Mouse (Mus musculus): ENCODE measurements around the gene Ndst2. TPM values are rescaled to one million over a fixed set of nuclear protein-coding genes. Genes with fewer than 3 reads are reported as not detected.

Gene Ndst2
- polyA plus RNA-seq, 1 experiment from 2014 or later: 23.3 TPM

DNA sequence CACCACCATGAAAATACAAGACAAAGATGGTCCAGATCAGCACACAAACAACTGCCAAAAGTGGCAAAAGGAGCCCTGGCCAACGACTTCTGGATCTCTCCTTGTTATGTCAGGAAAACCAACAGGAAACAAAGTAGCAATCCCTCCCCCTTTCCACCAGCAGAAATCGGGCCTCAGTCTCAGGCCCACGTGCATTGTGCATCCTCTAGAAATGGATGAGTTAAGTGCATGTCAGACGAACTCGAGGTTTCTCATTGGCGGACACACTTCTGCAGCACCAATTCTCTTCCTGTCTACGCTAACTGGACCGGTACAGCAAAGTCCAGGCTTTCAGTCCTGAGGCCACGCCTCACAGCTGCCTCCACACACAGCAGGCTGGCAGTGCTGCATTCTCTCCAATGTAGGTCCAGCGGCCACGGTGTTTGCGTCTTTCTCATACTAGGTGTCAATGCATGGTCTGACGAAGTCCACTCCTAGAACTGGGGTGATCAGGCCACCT, 1.6 kb upstream of the Ndst2 start:
- Histone ChIP-seq H3K4me1 (ENCODE audit: control insufficient read depth, insufficient read depth, low read length) (no peaks in the 10 kb centered on the region), H3K9me3 (replicated peaks; ENCODE audit: control insufficient read depth, low read length) (no peaks in the 10 kb centered on the region), H3K27me3 (ENCODE audit: control insufficient read depth, insufficient read depth, low read length) (no peaks in the 10 kb centered on the region), H3K4me3 (ENCODE audit: low read depth, low read length) (no peak overlapping the region), H3K9ac (replicated peaks; ENCODE audit: low read length) (no peak overlapping the region), H3K36me3 (replicated peaks; ENCODE audit: control insufficient read depth, insufficient read depth, low read depth, low read length) (peaks cover 2% of the 10 kb centered on the region), H3K27ac (replicated peaks; ENCODE audit: low read depth, low read length) (no peak overlapping the region), H3K4me2 (ENCODE audit: low read depth, low read length) (no peak overlapping the region)
- DNase-seq (ENCODE audit: low spot score): no peak
- no peak for ATAC-seq (replicated peaks; ENCODE audit: insufficient number of reproducible peaks, low FRiP score, low TSS enrichment, low read depth)
- WGBS: 90% methylated on average over 13 of the region's 13 CpGs

DNA sequence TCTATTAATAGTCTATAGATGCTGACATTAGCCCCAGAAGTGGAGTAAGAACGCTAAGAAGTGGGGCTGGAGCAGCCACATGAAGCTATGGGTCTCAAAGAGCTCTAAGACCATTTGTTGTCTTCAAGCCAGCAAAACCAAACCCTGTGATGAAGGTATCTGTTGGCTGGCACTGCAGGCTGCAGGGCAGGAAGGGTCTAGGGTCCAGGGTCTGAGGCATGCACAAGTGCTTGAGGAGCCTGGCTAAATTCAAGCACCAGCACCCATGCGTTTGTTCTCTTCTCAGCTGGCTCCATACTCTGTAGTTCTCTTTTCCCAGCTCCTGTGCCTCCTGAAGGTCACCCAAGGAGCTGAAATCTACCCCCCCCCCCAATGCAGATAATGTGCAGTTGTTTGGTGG, 690 bp upstream of the Ndst2 start:
- H3K27me3 ChIP-seq (ENCODE audit: control insufficient read depth, insufficient read depth, low read length): no peaks in the 10 kb centered on the region
- no peak overlapping the region for H3K9ac ChIP-seq (replicated peaks; ENCODE audit: low read length)
- H3K9me3 ChIP-seq (replicated peaks; ENCODE audit: control insufficient read depth, low read length): no peaks in the 10 kb centered on the region
- 77% methylated on average over 2 of the region's 2 CpGs for WGBS
- no peak overlapping the region for H3K27ac ChIP-seq (replicated peaks; ENCODE audit: low read depth, low read length)
- H3K36me3 ChIP-seq (replicated peaks; ENCODE audit: control insufficient read depth, insufficient read depth, low read depth, low read length): peaks cover 3% of the 10 kb centered on the region
- no peak for ATAC-seq (replicated peaks; ENCODE audit: insufficient number of reproducible peaks, low FRiP score, low TSS enrichment, low read depth)
- no peak overlapping the region for H3K4me2 ChIP-seq (ENCODE audit: low read depth, low read length)
- H3K4me1 ChIP-seq (ENCODE audit: control insufficient read depth, insufficient read depth, low read length): no peaks in the 10 kb centered on the region
- H3K4me3 ChIP-seq (ENCODE audit: low read depth, low read length): no peak overlapping the region
- no peak for DNase-seq (ENCODE audit: low spot score)

DNA sequence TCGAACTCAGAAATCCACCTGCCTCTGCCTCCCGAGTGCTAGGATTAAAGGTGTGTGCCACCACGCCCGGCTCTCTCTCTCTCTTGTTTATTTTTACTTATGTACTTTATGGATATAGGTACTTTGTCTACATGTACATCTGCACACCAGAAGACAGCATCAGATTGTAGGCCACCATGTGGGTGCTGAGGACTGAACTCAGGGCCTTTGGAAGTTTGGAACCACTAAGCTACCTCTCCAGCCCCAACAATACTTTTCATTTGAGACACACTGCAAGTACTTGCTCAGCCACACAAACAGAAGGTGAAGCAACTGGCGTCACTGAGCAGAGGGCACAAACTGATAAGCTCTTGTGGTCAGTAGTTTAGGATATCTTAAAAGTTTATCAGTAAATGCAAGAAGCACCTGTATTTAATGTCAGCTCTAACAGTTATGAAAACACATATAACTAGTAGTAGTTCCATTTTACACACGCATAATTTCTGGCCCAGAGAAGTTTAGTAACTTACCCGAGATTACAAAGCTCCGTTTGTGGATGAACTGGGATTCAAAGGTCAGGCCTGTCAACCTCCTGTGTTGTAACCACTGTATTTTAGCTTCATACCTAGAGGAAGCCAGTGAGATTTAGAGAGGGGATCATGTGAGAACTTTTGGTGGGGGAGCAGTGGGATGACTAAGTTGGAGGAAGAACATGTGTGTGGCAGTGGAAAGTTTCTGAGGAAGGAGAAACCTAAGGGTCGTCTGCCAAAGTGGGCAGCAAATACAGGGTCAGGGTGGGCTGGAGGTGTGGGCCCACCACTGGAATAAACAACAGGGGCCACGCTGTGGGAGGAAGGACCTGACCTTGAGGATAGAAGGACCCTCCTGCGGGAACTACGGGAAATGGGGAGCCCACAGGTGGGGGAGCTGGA, 1.1 kb downstream of the Ndst2 start:
- Histone ChIP-seq H3K4me1 (ENCODE audit: control insufficient read depth, insufficient read depth, low read length) (no peaks in the 10 kb centered on the region), H3K4me3 (ENCODE audit: low read depth, low read length) (peak overlapping the region; percentile 86), H3K9me3 (replicated peaks; ENCODE audit: control insufficient read depth, low read length) (no peaks in the 10 kb centered on the region), H3K4me2 (ENCODE audit: low read depth, low read length) (peak overlapping the region; percentile 90), H3K27ac (replicated peaks; ENCODE audit: low read depth, low read length) (peak overlapping the region; percentile 84), H3K36me3 (replicated peaks; ENCODE audit: control insufficient read depth, insufficient read depth, low read depth, low read length) (peaks cover 11% of the 10 kb centered on the region), H3K9ac (replicated peaks; ENCODE audit: low read length) (peak overlapping the region; percentile 92), H3K27me3 (ENCODE audit: control insufficient read depth, insufficient read depth, low read length) (no peaks in the 10 kb centered on the region)
- ATAC-seq (replicated peaks; ENCODE audit: insufficient number of reproducible peaks, low FRiP score, low TSS enrichment, low read depth) (no peak), DNase-seq (ENCODE audit: low spot score) (peak; percentile 12)
- WGBS: 52% methylated on average over 12 of the region's 12 CpGs

DNA sequence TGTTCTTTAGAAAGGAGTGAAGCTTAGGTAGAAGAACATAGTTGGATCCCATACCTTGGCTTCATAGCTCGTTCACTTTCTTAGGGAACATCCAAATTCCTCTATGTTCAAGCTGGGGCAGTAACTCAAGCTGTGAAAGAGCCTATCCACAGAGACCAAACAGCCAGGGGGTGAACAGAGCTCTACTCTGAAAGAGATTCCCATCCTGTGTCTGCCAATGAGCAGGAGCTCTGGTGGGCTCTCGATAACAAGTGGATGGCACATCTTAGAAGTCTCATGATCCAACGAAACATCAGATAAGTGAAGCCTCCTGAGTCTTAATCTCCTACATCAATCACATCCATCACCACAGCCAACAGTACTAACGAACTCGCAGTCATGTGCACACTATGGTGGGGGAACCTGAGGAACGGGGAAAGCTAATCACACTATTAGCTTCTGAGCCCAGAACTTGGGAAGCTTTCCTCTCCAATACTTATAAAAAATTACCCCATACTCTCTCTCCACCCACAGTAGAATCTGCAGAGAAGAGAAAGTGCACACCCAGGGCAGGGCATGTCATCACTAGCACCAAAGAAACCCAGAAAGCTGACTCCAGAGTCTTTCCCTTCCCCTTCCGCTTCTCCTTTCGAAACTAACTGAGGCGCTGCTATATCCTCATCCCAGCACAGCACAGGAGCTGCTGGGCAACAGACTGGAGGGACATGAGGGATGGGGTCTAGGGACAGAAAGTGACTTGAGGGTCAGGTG, 3.3 kb downstream of the Ndst2 start:
- H3K9ac ChIP-seq (replicated peaks; ENCODE audit: low read length): no peak overlapping the region
- no peak overlapping the region for H3K27ac ChIP-seq (replicated peaks; ENCODE audit: low read depth, low read length)
- H3K4me3 ChIP-seq (ENCODE audit: low read depth, low read length): no peak overlapping the region
- H3K27me3 ChIP-seq (ENCODE audit: control insufficient read depth, insufficient read depth, low read length): no peaks in the 10 kb centered on the region
- ATAC-seq (replicated peaks; ENCODE audit: insufficient number of reproducible peaks, low FRiP score, low TSS enrichment, low read depth) (no peak), DNase-seq (ENCODE audit: low spot score) (no peak)
- WGBS: 93% methylated on average over 9 of the region's 9 CpGs
- H3K4me2 ChIP-seq (ENCODE audit: low read depth, low read length): no peak overlapping the region
- H3K4me1 ChIP-seq (ENCODE audit: control insufficient read depth, insufficient read depth, low read length): no peaks in the 10 kb centered on the region
- H3K36me3 ChIP-seq (replicated peaks; ENCODE audit: control insufficient read depth, insufficient read depth, low read depth, low read length): peaks cover 11% of the 10 kb centered on the region
- no peaks in the 10 kb centered on the region for H3K9me3 ChIP-seq (replicated peaks; ENCODE audit: control insufficient read depth, low read length)

DNA sequence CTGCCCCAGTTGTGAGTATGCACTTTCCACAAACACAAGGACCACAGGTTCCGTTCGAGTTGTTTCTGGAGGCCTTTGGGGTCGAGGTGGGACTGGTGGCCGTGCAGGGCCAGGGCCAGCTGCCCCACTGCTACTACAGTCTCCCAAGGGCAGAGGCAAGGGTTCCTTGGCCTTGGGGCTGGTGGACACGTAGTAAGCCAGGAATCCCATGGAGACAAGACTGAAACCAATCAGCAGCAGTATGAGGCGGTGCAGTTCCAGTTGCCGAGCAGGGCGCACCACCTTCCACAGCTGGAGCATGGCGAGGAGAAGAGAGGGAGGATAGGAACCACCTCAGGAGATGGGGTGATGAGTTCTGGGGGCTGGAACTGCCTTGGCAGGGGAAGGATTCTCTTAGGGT, 4.5 kb downstream of the Ndst2 start:
- 93% methylated on average over 9 of the region's 9 CpGs for WGBS
- H3K4me2 ChIP-seq (ENCODE audit: low read depth, low read length): no peak overlapping the region

DNA sequence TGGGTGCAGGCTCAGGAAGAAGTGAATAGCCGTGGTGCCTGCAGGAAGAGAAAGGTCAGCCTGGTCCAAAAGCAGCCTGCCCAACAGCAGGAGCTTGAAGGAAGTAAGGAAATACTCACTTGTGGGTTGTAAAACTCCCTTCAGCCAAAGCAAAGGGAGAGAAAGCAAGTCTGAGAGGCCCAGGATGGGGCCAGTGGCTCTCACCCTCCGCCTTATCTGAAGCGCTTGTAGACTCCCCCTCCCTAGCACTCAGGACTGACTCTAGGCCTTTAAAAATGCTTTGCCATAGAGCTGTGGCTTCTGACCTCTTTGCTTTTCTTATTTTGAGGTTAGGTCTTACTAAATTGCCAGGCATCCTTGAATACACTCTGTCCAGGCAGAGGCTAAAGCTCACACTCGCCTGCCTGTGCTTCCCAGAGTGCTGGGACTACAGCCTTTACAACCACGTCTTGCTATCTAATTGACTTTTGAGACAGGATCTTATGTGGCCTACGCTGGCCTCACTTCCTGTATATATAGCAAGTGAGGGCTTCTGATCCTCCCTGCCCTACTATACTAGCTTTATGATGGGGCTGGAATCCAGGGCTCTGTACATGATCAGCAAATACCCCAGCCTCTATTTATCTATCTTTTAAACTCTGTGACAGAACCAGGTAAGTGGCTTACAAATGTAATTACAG, 8.6 kb downstream of the Ndst2 start:
- Histone ChIP-seq H3K27me3 (ENCODE audit: control insufficient read depth, insufficient read depth, low read length) (no peaks in the 10 kb centered on the region), H3K4me2 (ENCODE audit: low read depth, low read length) (no peak overlapping the region), H3K9ac (replicated peaks; ENCODE audit: low read length) (no peak overlapping the region), H3K4me3 (ENCODE audit: low read depth, low read length) (no peak overlapping the region), H3K4me1 (ENCODE audit: control insufficient read depth, insufficient read depth, low read length) (no peaks in the 10 kb centered on the region), H3K36me3 (replicated peaks; ENCODE audit: control insufficient read depth, insufficient read depth, low read depth, low read length) (peaks cover 15% of the 10 kb centered on the region), H3K9me3 (replicated peaks; ENCODE audit: control insufficient read depth, low read length) (no peaks in the 10 kb centered on the region), H3K27ac (replicated peaks; ENCODE audit: low read depth, low read length) (no peak overlapping the region)
- 77% methylated on average over 6 of the region's 6 CpGs for WGBS
- no peak for DNase-seq (ENCODE audit: low spot score)
- no peak for ATAC-seq (replicated peaks; ENCODE audit: insufficient number of reproducible peaks, low FRiP score, low TSS enrichment, low read depth)

More for the DNA sequence above, 4.5 kb downstream of the Ndst2 start:
- Histone ChIP-seq H3K36me3 (replicated peaks; ENCODE audit: control insufficient read depth, insufficient read depth, low read depth, low read length) (peaks cover 9% of the 10 kb centered on the region), H3K4me1 (ENCODE audit: control insufficient read depth, insufficient read depth, low read length) (no peaks in the 10 kb centered on the region), H3K27me3 (ENCODE audit: control insufficient read depth, insufficient read depth, low read length) (no peaks in the 10 kb centered on the region), H3K9ac (replicated peaks; ENCODE audit: low read length) (no peak overlapping the region), H3K4me3 (ENCODE audit: low read depth, low read length) (no peak overlapping the region), H3K9me3 (replicated peaks; ENCODE audit: control insufficient read depth, low read length) (no peaks in the 10 kb centered on the region), H3K27ac (replicated peaks; ENCODE audit: low read depth, low read length) (no peak overlapping the region)
- ATAC-seq (replicated peaks; ENCODE audit: insufficient number of reproducible peaks, low FRiP score, low TSS enrichment, low read depth) (no peak), DNase-seq (ENCODE audit: low spot score) (no peak)

DNA sequence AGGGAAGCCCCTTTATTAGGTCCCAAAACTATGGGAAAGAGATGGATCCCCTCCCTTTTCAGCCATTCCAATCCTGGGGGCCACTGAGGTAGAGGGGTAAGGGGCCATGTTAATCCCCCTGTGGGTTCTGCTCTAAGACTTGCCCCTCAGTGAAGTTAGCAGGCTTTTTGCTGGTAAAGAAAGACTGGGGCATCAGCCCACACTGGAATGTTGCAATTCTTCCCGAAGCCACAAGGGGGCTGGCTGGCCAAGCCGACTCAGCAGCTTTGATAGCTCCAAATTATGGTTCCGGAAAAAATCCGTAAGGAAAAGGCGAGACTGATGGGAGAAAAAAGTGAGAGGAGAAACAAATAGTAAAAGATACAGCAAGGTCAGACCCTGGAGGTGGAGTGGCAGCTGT, 10.3 kb downstream of the Ndst2 start:
- Histone ChIP-seq H3K4me2 (ENCODE audit: low read depth, low read length) (no peak overlapping the region), H3K4me3 (ENCODE audit: low read depth, low read length) (no peak overlapping the region), H3K27me3 (ENCODE audit: control insufficient read depth, insufficient read depth, low read length) (no peaks in the 10 kb centered on the region), H3K4me1 (ENCODE audit: control insufficient read depth, insufficient read depth, low read length) (no peaks in the 10 kb centered on the region), H3K27ac (replicated peaks; ENCODE audit: low read depth, low read length) (no peak overlapping the region), H3K9me3 (replicated peaks; ENCODE audit: control insufficient read depth, low read length) (no peaks in the 10 kb centered on the region), H3K9ac (replicated peaks; ENCODE audit: low read length) (no peak overlapping the region), H3K36me3 (replicated peaks; ENCODE audit: control insufficient read depth, insufficient read depth, low read depth, low read length) (peaks cover 10% of the 10 kb centered on the region)
- 43% methylated on average over 5 of the region's 5 CpGs for WGBS
- DNase-seq (ENCODE audit: low spot score) (peak; percentile 74), ATAC-seq (replicated peaks; ENCODE audit: insufficient number of reproducible peaks, low FRiP score, low TSS enrichment, low read depth) (no peak)
